Mouse (Mus musculus): ENCODE data around the gene Ap4m1. TPM values are rescaled to one million over a fixed set of nuclear protein-coding genes. Genes with fewer than 3 reads are reported as not detected.
"Not testable (repeated sequence)": the region's sequence is repeated elsewhere in the genome, so short reads cannot be mapped to it uniquely, and the experiment has no call there.

Gene Ap4m1
- total RNA-seq, 2 experiments from 2014 or later: 9.9 to 16.0 TPM

GRCm38 (mm10) chr5:138194755-138195345 lies 23.0 kb downstream of the Ap4m1 start:
- DNase-seq: peak; percentile 33

- no peak for DNase-seq
Measured at GRCm38 (mm10) chr5:138195463-138195862, 23.7 kb downstream of the Ap4m1 start.

- DNase-seq: no peak
Measured at GRCm38 (mm10) chr5:138199576-138199975, 27.8 kb downstream of the Ap4m1 start.

- DNase-seq: no peak
Measured at GRCm38 (mm10) chr5:138202086-138202485, 30.3 kb downstream of the Ap4m1 start.

- no peak for DNase-seq
Measured at GRCm38 (mm10) chr5:138207253-138207652, 35.5 kb downstream of the Ap4m1 start.

GRCm38 (mm10) chr5:138207873-138208272 lies 36.1 kb downstream of the Ap4m1 start:
- no peak for DNase-seq

- DNase-seq: not testable (repeated sequence)
Measured at GRCm38 (mm10) chr5:138216632-138217031, 44.8 kb downstream of the Ap4m1 start.

- no peak for DNase-seq
Measured at GRCm38 (mm10) chr5:138219864-138220263, 48.1 kb downstream of the Ap4m1 start.

GRCm38 (mm10) chr5:138222111-138222510 lies 50.3 kb downstream of the Ap4m1 start:
- peak; percentile 91 for DNase-seq

- no peak for DNase-seq
Measured at GRCm38 (mm10) chr5:138223287-138223686, 51.5 kb downstream of the Ap4m1 start.

GRCm38 (mm10) chr5:138225700-138226099 lies 53.9 kb downstream of the Ap4m1 start, which contains the start of gene Nxpe5:
Nxpe5 (plus strand) TSS chr5:138225898.
- no peak for DNase-seq

- no peak for DNase-seq
Measured at GRCm38 (mm10) chr5:138226491-138226890, 54.7 kb downstream of the Ap4m1 start.

GRCm38 (mm10) chr5:138227367-138227766 lies 55.6 kb downstream of the Ap4m1 start:
- no peak for DNase-seq

- peak; percentile 24 for DNase-seq
Measured at GRCm38 (mm10) chr5:138228026-138228425, 56.2 kb downstream of the Ap4m1 start.

GRCm38 (mm10) chr5:138229511-138229910 lies 57.7 kb downstream of the Ap4m1 start:
- DNase-seq: no peak

Small RNAs within 50 kb of the gene (microRNA-seq; reads per million reads assigned to microRNA genes)
- gene Mir106b (474 to 569 reads per million in 2 experiments), gene Mir25 (267 to 389 reads per million in 2 experiments), gene Mir93 (1,585 to 1,788 reads per million in 2 experiments)

Other genes starting within 250 kb of the Ap4m1 start
- 1 to 10 TPM; 5.9 to 7.1 TPM for gene Gjc3, start 208.9 kb upstream of the Ap4m1 start, total RNA-seq (2021)
- under 1 TPM in 1 of 2 experiments, not detected in 1; 0.45 TPM for gene Azgp1, start 190.5 kb upstream of the Ap4m1 start, total RNA-seq (2021)
- not detected for gene Smok3a, start 150.7 kb upstream of the Ap4m1 start, total RNA-seq (2021)
- not detected for gene Smok3b, start 150.6 kb upstream of the Ap4m1 start, total RNA-seq (2021)
- gene Smok3c, start 118.8 kb upstream of the Ap4m1 start, total RNA-seq (2021): not detected
- gene Zkscan1, start 86.9 kb upstream of the Ap4m1 start, total RNA-seq (2021): 10 to 100 TPM; 14.2 to 16.7 TPM
- gene Zscan21, start 55.1 kb upstream of the Ap4m1 start, total RNA-seq (2021): 10 to 100 TPM; 12.9 to 14.3 TPM
- gene Zfp113, start 16.3 kb upstream of the Ap4m1 start, total RNA-seq (2021): 1 to 10 TPM; 5.6 to 8.3 TPM
- gene Cops6, start 10.9 kb upstream of the Ap4m1 start, total RNA-seq (2021): 100 to 1,000 TPM; 117 to 119 TPM
- gene Mcm7, start 420 bp downstream of the Ap4m1 start, total RNA-seq (2021): 10 to 100 TPM; 20.2 to 27.7 TPM
- gene Taf6, start 15.4 kb downstream of the Ap4m1 start, total RNA-seq (2021): 10 to 100 TPM; 25.4 to 25.7 TPM
- 10 to 100 TPM in 1 of 2 experiments, 1 to 10 TPM in 1; 8.9 to 11.8 TPM for gene Cnpy4, start 15.5 kb downstream of the Ap4m1 start, total RNA-seq (2021)
- 1 to 10 TPM; 2.7 to 3.5 TPM for gene Mblac1, start 22.3 kb downstream of the Ap4m1 start, total RNA-seq (2021)
- 1 to 10 TPM; 1.4 to 1.6 TPM for gene Nxpe5, start 53.9 kb downstream of the Ap4m1 start, total RNA-seq (2021)
- gene Lamtor4, start 83.5 kb downstream of the Ap4m1 start, total RNA-seq (2021): 10 to 100 TPM; 61.6 to 69.8 TPM
- 1 to 10 TPM; 5.3 to 8.1 TPM for gene BC037034, start 92.0 kb downstream of the Ap4m1 start, total RNA-seq (2021)
- gene Gal3st4, start 100.8 kb downstream of the Ap4m1 start, total RNA-seq (2021): under 1 TPM; 0.38 to 0.86 TPM
- gene Gm43720, start 108.0 kb downstream of the Ap4m1 start, total RNA-seq (2021): under 1 TPM in 1 of 2 experiments, not detected in 1; 0.07 TPM
- under 1 TPM; 0.35 to 0.88 TPM for gene Gpc2, start 108.0 kb downstream of the Ap4m1 start, total RNA-seq (2021)
- under 1 TPM; 0.42 to 0.97 TPM for gene Stag3, start 108.2 kb downstream of the Ap4m1 start, total RNA-seq (2021)
- gene Pvrig, start 170.0 kb downstream of the Ap4m1 start, total RNA-seq (2021): not detected